Mouse (Mus musculus) induced T-regulatory cell, adult 2 months (primary cell): ENCODE measurements at regions not wholly inside any gene's neighbourhood (a gene's known extent, or its start where the extent isn't known, plus 50 kb on each side); places are given as distances from the start of the nearest gene placed in this dataset.

Experiments
- DNase-seq: peaks from one replicate; pipeline ENCODE4 v3.0.0-alpha.2; 2012; ENCODE audit warnings: low read depth

GRCm38 (mm10) chr5:83533901-83534300 is 178.9 kb upstream of the Tecrl start:
- DNase-seq = no peak

GRCm38 (mm10) chr5:83518661-83519060 is 163.7 kb upstream of the Tecrl start:
- DNase-seq = no peak

- peak; percentile 7 for DNase-seq
These were observed 129.1 kb upstream of the Tecrl start for GRCm38 (mm10) chr5:83484135-83484534.

GRCm38 (mm10) chr5:83440259-83440658 is 85.3 kb upstream of the Tecrl start:
- DNase-seq = peak; percentile 28

- no peak for DNase-seq
These were observed 81.5 kb upstream of the Tecrl start for GRCm38 (mm10) chr5:83436510-83436909.

GRCm38 (mm10) chr5:83421708-83422107 is 66.7 kb upstream of the Tecrl start:
- DNase-seq = no peak

- no peak for DNase-seq
These were observed 55.2 kb upstream of the Tecrl start for GRCm38 (mm10) chr5:83410221-83410620.

GRCm38 (mm10) chr5:83405266-83405954 is 50.4 kb upstream of the Tecrl start:
- DNase-seq = no peak
